Mouse (Mus musculus) brain, embryonic 14.5 days (tissue): ENCODE measurements around the gene Efcab9. TPM values are rescaled to one million over a fixed set of nuclear protein-coding genes. Genes with fewer than 3 reads are reported as not detected.

Experiments used
- DNase-seq: peaks from one replicate; pipeline ENCODE4 v3.0.0-alpha.2; 2011; ENCODE audit warnings: low read depth
- CTCF ChIP-seq: fragments of 200-500 bp; IDR thresholded peaks from 2 replicates; pipeline ENCODE4 v1.5.1; 2012; ENCODE audit warnings: inconsistent platforms, mild to moderate bottlenecking, moderate library complexity, borderline replicate concordance; ENCODE audit not compliant: insufficient read depth, insufficient read length; ENCODE audit errors: extremely low read depth
- POLR2A ChIP-seq: fragments of 200-500 bp; IDR thresholded peaks from 2 replicates; pipeline ENCODE4 v1.6.1; 2012; ENCODE audit warnings: mild to moderate bottlenecking, inconsistent platforms, borderline replicate concordance; ENCODE audit not compliant: poor library complexity, insufficient read depth, insufficient read length, severe bottlenecking; ENCODE audit errors: extremely low read depth
- polyA plus RNA-seq: library from polyadenylated mRNA; depleted of rRNA; stranded (reverse); fragments of >200 nt; gene quantifications from 2 replicates; pipeline ENCODE4 v1.2.3, GENCODE M21; 2012

The Efcab9 gene
- polyA plus RNA-seq, 1 experiment = not detected

GRCm38 (mm10) chr11:32554141-32555091, 22.5 kb upstream of the Efcab9 start:
- TF ChIP-seq CTCF (no peak), POLR2A (no peak)
- DNase-seq = no peak

DNA sequence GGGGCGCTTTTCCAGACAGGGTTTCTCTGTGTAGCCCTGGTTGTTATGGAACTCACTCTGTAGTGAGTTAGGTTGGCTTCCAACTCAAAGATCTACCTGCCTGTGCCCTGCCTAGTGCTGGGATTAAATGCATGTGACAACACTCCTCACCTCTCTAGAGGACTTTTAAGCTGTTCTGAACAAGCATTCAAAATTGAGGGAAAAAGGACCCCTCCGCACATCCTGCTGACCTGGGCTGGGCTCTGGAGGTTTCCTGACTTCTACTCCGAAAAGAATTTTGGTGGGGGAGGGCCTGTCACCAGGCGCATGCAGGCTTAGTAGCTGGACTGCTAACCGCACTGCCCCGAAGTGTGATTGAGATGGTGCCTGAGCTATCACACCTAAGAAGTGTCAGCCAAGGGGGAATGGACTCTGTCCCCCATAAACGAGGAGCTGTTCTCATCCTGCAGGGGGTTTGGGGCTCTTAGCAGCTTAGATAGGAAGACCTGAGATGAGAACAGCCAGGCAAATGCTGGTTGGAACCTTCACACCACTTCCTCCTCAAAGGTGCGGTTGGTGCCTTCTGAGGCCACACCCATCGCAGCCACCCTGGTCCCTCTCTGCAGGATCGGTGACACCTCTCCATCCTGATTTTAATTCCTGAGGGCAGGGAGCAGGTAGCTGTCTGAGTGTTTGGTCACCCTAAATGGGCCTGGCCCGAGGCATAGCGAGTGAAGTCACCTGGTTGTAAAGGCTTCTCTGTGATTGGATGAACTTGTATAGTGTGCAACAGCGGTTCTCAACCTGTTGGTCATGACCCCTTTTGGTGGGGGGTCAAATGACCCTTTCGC, 21.6 kb upstream of the Efcab9 start:
- TF ChIP-seq POLR2A (no peak), CTCF (no peak)
- no peak for DNase-seq

DNA sequence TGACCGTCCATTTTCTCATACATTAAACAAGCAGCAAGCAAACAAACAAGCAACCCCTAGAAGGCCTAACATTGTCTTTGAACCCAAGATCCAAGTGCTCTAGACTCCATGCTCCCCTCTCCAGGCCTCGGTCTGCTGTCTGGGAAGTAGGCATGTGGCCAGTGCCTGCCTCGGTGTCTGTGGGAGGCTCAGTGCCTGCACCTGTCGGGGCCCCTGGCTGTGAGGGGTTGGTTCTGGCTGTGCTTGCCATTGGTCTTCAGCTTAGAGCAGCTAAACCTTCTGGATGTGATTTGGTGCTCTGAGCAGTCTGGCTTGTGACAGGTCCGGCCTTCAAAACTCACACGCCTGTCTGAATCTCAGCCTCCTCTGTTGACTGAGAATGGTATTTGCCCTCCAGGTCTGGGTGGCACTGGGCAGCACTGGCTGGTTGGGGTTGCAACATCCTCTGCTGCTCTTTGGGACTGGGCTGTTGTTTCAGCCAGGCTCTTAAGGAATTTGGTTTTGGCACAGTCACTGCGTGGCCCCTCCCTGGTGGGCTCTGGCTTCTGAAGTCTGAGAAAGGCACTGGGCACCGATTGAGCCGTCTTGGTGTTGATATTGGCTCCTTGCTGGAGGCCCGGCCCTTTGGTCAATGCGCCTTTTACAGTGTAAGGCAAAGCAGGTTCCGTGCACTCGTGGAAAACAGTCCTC, 20.7 kb upstream of the Efcab9 start:
- peak; percentile 47 for DNase-seq
- TF ChIP-seq POLR2A (no peak), CTCF (no peak)

GRCm38 (mm10) chr11:32551579-32552297, 19.9 kb upstream of the Efcab9 start:
- peak; percentile 72 for DNase-seq
- no peak for TF ChIP-seq CTCF
- no peak for TF ChIP-seq POLR2A

GRCm38 (mm10) chr11:32551056-32551455, 19.2 kb upstream of the Efcab9 start:
- TF ChIP-seq POLR2A (no peak), CTCF (no peak)
- no peak for DNase-seq

DNA sequence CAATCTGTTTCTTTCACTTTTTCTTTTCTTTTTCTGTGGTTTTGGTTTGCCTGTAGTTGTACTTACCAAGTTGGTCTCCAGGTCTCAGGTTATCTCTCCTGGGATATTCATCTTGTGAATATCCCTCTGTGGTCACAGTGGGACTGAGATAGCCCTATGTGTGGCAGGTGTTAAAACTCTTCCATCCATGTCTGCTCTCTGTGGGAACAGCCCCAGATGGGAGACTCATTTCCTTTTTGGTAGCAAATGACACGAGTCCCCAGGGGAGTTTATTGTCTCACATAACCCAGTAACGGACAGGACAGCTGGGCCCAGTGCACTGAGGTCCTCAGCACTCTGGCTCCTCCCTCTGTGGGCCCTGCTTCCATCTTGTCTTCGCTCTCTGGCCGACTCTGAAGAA, 18.2 kb upstream of the Efcab9 start:
- no peak for DNase-seq
- no peak for TF ChIP-seq CTCF
- TF ChIP-seq POLR2A = no peak

- TF ChIP-seq POLR2A (no peak), CTCF (no peak)
- peak; percentile 34 for DNase-seq
Measured at GRCm38 (mm10) chr11:32549236-32549635, 17.4 kb upstream of the Efcab9 start.

- TF ChIP-seq CTCF (no peak), POLR2A (no peak)
Measured at GRCm38 (mm10) chr11:32548240-32548639, 16.4 kb upstream of the Efcab9 start.

DNA sequence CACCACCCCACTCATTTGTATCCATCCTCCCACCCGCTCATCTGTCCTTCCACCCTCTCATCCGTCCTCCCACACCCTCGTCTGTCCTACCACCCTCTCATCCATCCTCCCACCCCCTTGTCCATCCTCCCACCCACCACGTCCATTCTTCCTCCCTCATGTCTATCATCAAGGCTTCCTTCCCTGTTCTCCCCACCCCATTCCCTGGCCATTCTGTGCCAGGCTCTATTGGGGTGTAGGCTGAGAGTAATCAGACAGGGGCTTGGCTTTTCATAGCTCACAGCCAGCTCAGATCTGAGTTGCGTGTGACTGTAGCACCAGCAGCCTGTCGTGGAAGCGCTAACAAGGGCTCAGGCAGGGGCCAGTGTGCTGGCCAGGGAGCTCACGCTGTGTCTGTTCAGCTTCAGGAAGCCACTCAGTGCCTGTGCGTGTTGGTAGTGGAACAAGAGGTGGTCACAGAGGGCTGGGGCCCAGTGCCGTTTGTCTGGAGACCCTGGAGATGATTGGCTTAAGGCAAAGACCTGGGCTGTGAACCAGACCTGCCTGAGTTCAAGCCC, 15.6 kb upstream of the Efcab9 start:
- no peak for DNase-seq

More at GRCm38 (mm10) chr11:32548240-32548639, 16.4 kb upstream of the Efcab9 start:
- no peak for DNase-seq

DNA sequence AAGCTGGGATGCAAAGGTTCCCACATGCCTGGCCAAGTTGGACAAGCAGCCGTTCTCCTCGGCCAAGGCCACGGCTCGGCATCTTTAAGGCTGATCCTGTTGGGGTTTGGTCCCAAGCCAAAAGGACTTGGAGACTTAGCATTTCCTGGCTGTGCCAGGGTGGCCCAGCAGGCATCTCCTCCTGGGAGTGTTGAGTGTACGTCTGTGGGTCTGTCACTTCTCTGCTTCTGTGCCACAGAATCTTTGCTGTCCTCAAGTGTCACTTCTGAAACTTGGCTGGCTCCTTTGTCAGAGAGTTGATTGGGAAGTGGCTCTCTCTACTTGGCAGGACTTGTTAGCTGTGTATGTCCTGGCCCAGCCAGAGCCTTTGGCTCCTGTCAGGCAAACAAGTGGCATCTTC, 14.6 kb upstream of the Efcab9 start:
- DNase-seq = peak; percentile 50
- TF ChIP-seq CTCF = no peak
- TF ChIP-seq POLR2A = no peak

More for the DNA sequence above, 15.6 kb upstream of the Efcab9 start:
- TF ChIP-seq POLR2A = no peak
- TF ChIP-seq CTCF = no peak

DNA sequence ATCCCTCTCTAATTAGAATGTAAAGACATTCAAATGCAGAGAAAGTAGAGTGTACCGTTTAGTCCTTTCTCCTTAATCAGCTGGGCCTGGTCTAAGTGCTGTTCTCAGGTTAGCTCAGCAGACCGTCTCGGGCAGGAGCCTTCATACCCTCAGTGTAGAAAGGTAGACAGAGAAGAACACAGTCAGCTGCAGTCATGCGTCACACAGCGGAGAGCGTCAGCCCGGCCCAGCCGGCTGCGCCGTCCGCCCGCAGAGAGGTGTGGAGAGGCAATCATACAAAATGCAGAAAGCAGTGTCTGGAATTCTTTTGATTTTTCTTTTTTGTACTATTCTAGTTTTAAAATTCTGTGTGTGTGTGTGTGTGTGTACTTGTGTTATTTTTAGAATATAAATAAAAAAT, 13.7 kb upstream of the Efcab9 start:
- TF ChIP-seq POLR2A = no peak
- TF ChIP-seq CTCF = no peak
- no peak for DNase-seq
